Mouse (Mus musculus): ENCODE results near the gene Ccdc24.

DNA sequence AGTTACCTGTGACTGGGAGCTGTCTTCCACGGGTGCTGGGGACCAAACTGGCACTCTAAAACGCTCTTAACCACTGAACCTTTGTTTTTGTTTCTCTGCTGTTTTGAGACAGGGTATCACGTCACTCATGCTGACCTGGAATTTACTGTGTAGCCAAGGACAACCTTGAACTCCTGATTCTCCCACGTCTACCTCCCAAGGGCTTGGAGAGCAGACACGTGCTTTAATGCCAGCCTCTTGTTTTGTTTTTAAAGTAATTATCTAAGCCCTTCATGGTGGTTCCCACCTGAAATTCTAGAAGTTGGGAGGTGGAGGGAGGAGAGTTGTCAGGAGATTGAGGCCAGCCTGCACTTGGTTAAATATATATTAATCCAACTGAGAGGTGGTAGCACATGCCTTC is 55.6 kb downstream of the Ccdc24 start:
- no peak for TF ChIP-seq EP300 (optimal IDR thresholded peaks at IDR 0.05)
- TF ChIP-seq CTCF (IDR thresholded peaks at IDR 0.05; ENCODE audit: low read depth) = no peak
